Mouse (Mus musculus) cortical plate, adult 2 months (tissue): ENCODE measurements around the gene Nup214. TPM values are rescaled to one million over a fixed set of nuclear protein-coding genes. Genes with fewer than 3 reads are reported as not detected.

Experiments
- H3K27ac ChIP-seq: fragments of 200-500 bp; 2 replicates; pipeline ENCODE4 v1.5.1; 2012; ENCODE audit warnings: low read length, control low read depth, inconsistent platforms; ENCODE audit not compliant: insufficient read depth
- H3K4me1 ChIP-seq: fragments of 200-500 bp; 2 replicates; pipeline ENCODE4 v1.6.1; 2011; ENCODE audit warnings: low read length; ENCODE audit not compliant: control insufficient read depth, insufficient read depth
- H3K4me3 ChIP-seq: fragments of 200-500 bp; 2 replicates; pipeline ENCODE4 v1.5.1; 2011; ENCODE audit warnings: mild to moderate bottlenecking, low read length, control low read depth; ENCODE audit not compliant: insufficient read depth
- CTCF ChIP-seq: fragments of 200-500 bp; IDR thresholded peaks from 2 replicates; pipeline ENCODE4 v1.5.1; 2011; ENCODE audit warnings: mild to moderate bottlenecking, control low read depth, low read length; ENCODE audit not compliant: insufficient read depth; ENCODE audit errors: extremely low read depth
- POLR2A ChIP-seq: fragments of 200-500 bp; IDR thresholded peaks from 2 replicates; pipeline ENCODE4 v1.6.1; 2011; ENCODE audit warnings: mild to moderate bottlenecking, low read length, control low read depth; ENCODE audit not compliant: insufficient read depth; ENCODE audit errors: extremely low read depth
- polyA plus RNA-seq: library from polyadenylated mRNA; depleted of rRNA; stranded (reverse); fragments of >200 nt; gene quantifications from 2 replicates; pipeline ENCODE4 v1.2.3, GENCODE M21; 2012; rRNA removed

Nup214 gene
- polyA plus RNA-seq, 1 experiment, result 34.1 TPM

- peaks cover 7% of the 10 kb centered on the region for H3K4me1 ChIP-seq
- H3K4me3 ChIP-seq, result no peak overlapping the region
- no peak for TF ChIP-seq CTCF
- no peak overlapping the region for H3K27ac ChIP-seq
Observed at GRCm38 (mm10) chr2:32090145-32090544, 115.9 kb downstream of the Nup214 start.

GRCm38 (mm10) chr2:32091956-32092355 lies 117.7 kb downstream of the Nup214 start:
- no peak overlapping the region for H3K4me3 ChIP-seq
- TF ChIP-seq POLR2A, result no peak
- TF ChIP-seq CTCF, result no peak
- no peak overlapping the region for H3K27ac ChIP-seq
- H3K4me1 ChIP-seq, result peaks cover 7% of the 10 kb centered on the region

GRCm38 (mm10) chr2:32094001-32094707 lies 119.9 kb downstream of the Nup214 start:
- H3K4me3 ChIP-seq, result no peak overlapping the region
- H3K4me1 ChIP-seq, result peaks cover 5% of the 10 kb centered on the region
- H3K27ac ChIP-seq, result no peak overlapping the region
- no peak for TF ChIP-seq POLR2A
- no peak for TF ChIP-seq CTCF

GRCm38 (mm10) chr2:32095351-32096121 lies 121.3 kb downstream of the Nup214 start, which contains the start of gene Plpp7:
Gene Plpp7 (plus strand): TSS chr2:32095528.
- H3K4me3 ChIP-seq, result peak within 1 kb of the TSS; percentile 70
- TF ChIP-seq POLR2A (peak; percentile 90), CTCF (no peak)
- peak within 1 kb of the TSS; percentile 26; the same call in 1 of the 2 replicates for H3K27ac ChIP-seq
- peaks cover 5% of the 10 kb centered on the region for H3K4me1 ChIP-seq

- H3K4me3 ChIP-seq, result peak overlapping the region; percentile 70
- H3K4me1 ChIP-seq, result peaks cover 5% of the 10 kb centered on the region
- peak overlapping the region; percentile 26; the same call in 1 of the 2 replicates for H3K27ac ChIP-seq
- no peak for TF ChIP-seq CTCF
- no peak for TF ChIP-seq POLR2A
Observed at GRCm38 (mm10) chr2:32096122-32096420, 121.8 kb downstream of the Nup214 start.

GRCm38 (mm10) chr2:32102944-32103343 lies 128.7 kb downstream of the Nup214 start:
- Histone ChIP-seq H3K27ac (no peak overlapping the region), H3K4me1 (peaks cover 14% of the 10 kb centered on the region), H3K4me3 (no peak overlapping the region)
- TF ChIP-seq CTCF (no peak), POLR2A (no peak)

GRCm38 (mm10) chr2:32103557-32103956 lies 129.3 kb downstream of the Nup214 start:
- H3K4me1 ChIP-seq, result peaks cover 14% of the 10 kb centered on the region
- TF ChIP-seq POLR2A (no peak), CTCF (no peak)
- peak overlapping the region; percentile 73; the same call in 1 of the 2 replicates for H3K27ac ChIP-seq
- H3K4me3 ChIP-seq, result no peak overlapping the region

Other genes starting within 250 kb of the Nup214 start
- gene Qrfp, start 163.9 kb upstream of the Nup214 start, polyA plus RNA-seq, result not detected in 2 replicates
- 4.9 and 11.4 TPM in 2 replicates for gene Fibcd1, start 128.4 kb upstream of the Nup214 start, polyA plus RNA-seq
- 3.9 and 4.3 TPM in 2 replicates for gene Lamc3, start 87.1 kb upstream of the Nup214 start, polyA plus RNA-seq
- 7.5 and 10.1 TPM in 2 replicates for gene Aif1l, start 24.3 kb upstream of the Nup214 start, polyA plus RNA-seq
- 3.2 and 3.7 TPM in 2 replicates for gene Fam78a, start 110.4 kb downstream of the Nup214 start, polyA plus RNA-seq
- gene Plpp7, start 121.1 kb downstream of the Nup214 start, polyA plus RNA-seq, result 34.5 and 36.4 TPM in 2 replicates
- 97.6 and 99.1 TPM in 2 replicates for gene Prrc2b, start 176.6 kb downstream of the Nup214 start, polyA plus RNA-seq